Mouse (Mus musculus): ENCODE measurements around the gene Gnpnat1.

GRCm38 (mm10) chr14:45452861-45453512, 48.3 kb upstream of the Gnpnat1 start:
- TF ChIP-seq CTCF (IDR thresholded peaks at IDR 0.05; ENCODE audit: borderline replicate concordance, insufficient read depth, low read depth, low read length): no peak
- no peak for TF ChIP-seq POLR2A (IDR thresholded peaks at IDR 0.05; ENCODE audit: borderline replicate concordance, insufficient read depth, low read length)
